Comparison of ENCODE assay signal across 25 mouse cellular contexts in the genomic region with DNA sequence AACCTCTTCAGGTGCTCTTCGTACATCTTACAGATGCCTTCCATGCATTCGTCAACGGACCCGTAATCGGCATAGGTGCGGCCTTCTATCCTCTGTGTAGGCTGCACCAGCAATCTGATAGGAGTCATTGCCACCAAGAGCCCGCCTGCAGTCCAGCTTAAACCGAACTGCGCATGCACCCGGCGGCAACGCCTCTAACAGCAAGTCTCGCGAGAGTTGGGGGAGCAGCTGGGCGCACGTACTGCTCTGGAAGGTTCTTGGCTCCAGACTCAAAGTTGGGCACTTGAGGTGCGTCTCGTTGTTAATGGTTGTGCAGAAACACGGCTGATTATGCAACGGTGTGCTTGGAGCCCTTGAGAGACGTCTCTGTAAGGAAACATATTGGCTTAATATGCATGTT.
A peak's percentile ranks its signal among the peaks of the same experiment; 100 is the strongest.
DNase-seq lines count a peak whose midpoint lies in the region; ATAC-seq and TF ChIP-seq lines count a peak whose summit lies in the region.
"Had no signal": no experiment of that assay in that cellular context is flagged by ENCODE, and none has a peak within 500 bp of the region (broad histone marks: within the 10 kb centered on the region; RNA-seq: fewer than 3 reads in every experiment).

No protein-coding gene starts in this region.

- H3K4me1 ChIP-seq in testis, adult 2 months (ENCODE audit: control insufficient read depth, insufficient read depth, low read length): no peaks in the 10 kb centered on the region
- H3K4me1 ChIP-seq in forebrain, embryonic 11.5 days (replicated peaks; ENCODE audit: control insufficient read depth, insufficient read depth, low read length): 0 out of 2 replicates have a peak, but pooled peaks cover 3% of the 10 kb centered on the region
- H3K4me1 ChIP-seq: embryonic facial prominence, embryonic 10.5 days; embryonic facial prominence, embryonic 12.5 days had no signal

- DNase-seq in ES-CJ7 (ENCODE audit: low read depth, low spot score): peak; percentile 31
- DNase-seq in R1 (ENCODE audit: low read depth, low spot score): peak; percentile 44
- DNase-seq in testis, postnatal 14 days (ENCODE audit: low spot score): peak; percentile 90
- DNase-seq in cerebellum, adult 11-12 months: no peak
- no peak for DNase-seq in forebrain, embryonic 11.5 days (ENCODE audit: low spot score)
- no peak for DNase-seq in frontal cortex, adult 2 months (ENCODE audit: extremely low spot score in 1 of 2, low spot score in 1 of 2)
- DNase-seq: adrenal gland, adult 2 months; adrenal gland, postnatal 10 days; adrenal gland, postnatal 25 days; B cell, adult 2 months; cerebellum, adult 11 months; cerebellum, adult 2 months; cerebellum, adult 9-10 months; cerebellum, postnatal 10 days; cerebellum, postnatal 25 days had no signal

- H3K4me3 ChIP-seq in testis, adult 2 months (ENCODE audit: control insufficient read depth, low read depth, low read length): peak overlapping the region; percentile 97
- no peak overlapping the region for H3K4me3 ChIP-seq in forebrain, embryonic 11.5 days (ENCODE audit: low read depth, low read length)
- H3K4me3 ChIP-seq: embryonic facial prominence, embryonic 10.5 days; embryonic facial prominence, embryonic 12.5 days; forebrain, embryonic 12.5 days had no signal

- H3K9me3 ChIP-seq in forebrain, embryonic 11.5 days (ENCODE audit: control insufficient read depth, low read length): no peaks in the 10 kb centered on the region
- H3K9me3 ChIP-seq: embryonic facial prominence, embryonic 10.5 days; embryonic facial prominence, embryonic 12.5 days; forebrain, embryonic 12.5 days had no signal

- peak overlapping the region; percentile 84 for H3K27ac ChIP-seq in testis, adult 2 months (ENCODE audit: control insufficient read depth, insufficient read depth, low read depth, low read length)
- H3K27ac ChIP-seq in forebrain, embryonic 11.5 days (ENCODE audit: low read depth, low read length): no peak overlapping the region
- H3K27ac ChIP-seq: embryonic facial prominence, embryonic 10.5 days; embryonic facial prominence, embryonic 12.5 days; forebrain, embryonic 12.5 days had no signal

- no peak for ATAC-seq in forebrain, embryonic 11.5 days (replicated peaks; ENCODE audit: low FRiP score)
- ATAC-seq: CD4-positive, CD25-positive, alpha-beta regulatory T cell, adult 4 months; forebrain, embryonic 14.5 days; forebrain, embryonic 16.5 days; Patski had no signal

- 95% methylated on average over 21 of the region's 21 CpGs for WGBS in forebrain, embryonic 11.5 days

- no peak overlapping the region for H3K9ac ChIP-seq in forebrain, embryonic 11.5 days (ENCODE audit: low read length)
- H3K9ac ChIP-seq: embryonic facial prominence, embryonic 12.5 days; forebrain, embryonic 12.5 days had no signal

- no peaks in the 10 kb centered on the region; the same call in 1 of the 2 replicates for H3K36me3 ChIP-seq in testis, adult 2 months (ENCODE audit: control insufficient read depth, insufficient read depth, low read length)
- H3K36me3 ChIP-seq in forebrain, embryonic 11.5 days (ENCODE audit: control insufficient read depth, insufficient read depth, low read length): no peaks in the 10 kb centered on the region
- H3K36me3 ChIP-seq: embryonic facial prominence, embryonic 10.5 days; embryonic facial prominence, embryonic 12.5 days; forebrain, embryonic 12.5 days; G1E had no signal

- TF ChIP-seq CTCF in testis, adult 2 months (IDR thresholded peaks at IDR 0.05; ENCODE audit: control insufficient read depth, insufficient read depth, insufficient replicate concordance, low read depth, low read length): no peak

- no peak overlapping the region for H3K4me2 ChIP-seq in forebrain, embryonic 11.5 days (ENCODE audit: low read depth, low read length, severe bottlenecking)
- H3K4me2 ChIP-seq: embryonic facial prominence, embryonic 12.5 days; forebrain, embryonic 12.5 days had no signal

- TF ChIP-seq POLR2A in testis, adult 2 months (IDR thresholded peaks at IDR 0.05; ENCODE audit: control insufficient read depth, low read depth, low read length): peak; percentile 76

- H3K27me3 ChIP-seq in testis, adult 2 months (ENCODE audit: control insufficient read depth, insufficient read depth, low read length): no peaks in the 10 kb centered on the region
- no peaks in the 10 kb centered on the region for H3K27me3 ChIP-seq in forebrain, embryonic 11.5 days (ENCODE audit: control insufficient read depth, insufficient read depth, low read length)
- H3K27me3 ChIP-seq: CH12.LX; embryonic facial prominence, embryonic 12.5 days; Patski had no signal

Comparison
In these comparisons a context has a peak if more than half of its experiments do, and no peak if none do; other contexts are left out.
1. DNase-seq: peak in ES-CJ7 (single experiment), R1 (single experiment) and testis, postnatal 14 days (single experiment); none in cerebellum, adult 11-12 months (single experiment), forebrain, embryonic 11.5 days (single experiment) and frontal cortex, adult 2 months (0 of 2).